Comparison of ENCODE assay signal across 12 mouse cellular contexts in the genomic region with DNA sequence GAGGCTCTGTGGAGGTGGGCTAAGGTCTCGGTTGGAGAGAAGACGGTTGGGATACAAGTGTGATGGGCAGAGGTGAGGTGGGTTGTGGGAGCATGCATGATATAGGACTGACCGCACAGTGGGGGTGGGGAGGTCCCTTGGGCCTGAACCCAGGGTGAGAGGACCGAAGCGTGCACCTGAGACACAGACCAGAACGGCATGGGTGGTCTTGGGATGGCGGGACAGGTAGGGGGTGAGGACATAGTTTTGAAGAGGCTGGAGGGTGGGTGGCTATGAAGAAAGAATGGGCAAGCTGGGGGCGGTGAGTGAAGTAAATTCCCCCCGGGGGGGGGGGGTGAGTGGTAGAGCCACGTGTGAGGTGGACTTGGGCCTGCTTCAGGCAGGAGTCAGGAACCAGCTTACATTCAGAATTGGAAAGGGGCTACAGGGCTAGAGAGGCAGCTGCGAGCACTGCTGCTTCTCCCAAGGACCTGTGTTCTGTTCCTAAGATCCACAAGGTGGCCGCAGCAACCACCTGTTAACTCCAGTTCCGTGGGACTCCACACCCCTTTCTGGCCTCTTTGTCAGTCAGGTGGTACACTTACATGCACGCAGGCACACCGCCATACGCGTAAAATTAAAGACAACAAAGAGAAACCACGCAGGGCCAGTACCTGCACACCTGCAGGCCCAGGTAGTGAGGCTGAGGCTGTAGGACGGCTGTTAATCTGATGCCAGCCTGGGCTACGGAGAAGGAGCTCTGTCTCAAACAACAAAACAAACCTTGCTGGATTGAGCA. TPM values are rescaled to one million over a fixed set of nuclear protein-coding genes. Genes with fewer than 3 reads are reported as not detected.
DNase-seq lines count a peak whose midpoint lies in the region; ATAC-seq and TF ChIP-seq lines count a peak whose summit lies in the region.
"Had no signal": no experiment of that assay in that cellular context is flagged by ENCODE, and none has a peak within 500 bp of the region (broad histone marks: within the 10 kb centered on the region; RNA-seq: fewer than 3 reads in every experiment).

No protein-coding gene starts in this region.

- H3K27me3 ChIP-seq in cerebellum, adult 2 months (ENCODE audit: control insufficient read depth, insufficient read depth, low read length) = no peaks in the 10 kb centered on the region
- H3K27me3 ChIP-seq in hindbrain, embryonic 13.5 days = no peaks in the 10 kb centered on the region
- H3K27me3 ChIP-seq in hindbrain, embryonic 14.5 days (ENCODE audit: control insufficient read depth, insufficient read depth, low read length) = no peaks in the 10 kb centered on the region
- no peaks in the 10 kb centered on the region for H3K27me3 ChIP-seq in E14TG2a.4 (ENCODE audit: insufficient read depth, low read length)
- no peaks in the 10 kb centered on the region for H3K27me3 ChIP-seq in hindbrain, postnatal 0 days (ENCODE audit: insufficient read depth, low read length)
- H3K27me3 ChIP-seq in liver, embryonic 11.5 days (replicated peaks; ENCODE audit: control insufficient read depth, insufficient read depth, low read length) = no peaks in the 10 kb centered on the region

- H3K4me2 ChIP-seq in hindbrain, embryonic 13.5 days = no peak overlapping the region
- no peak overlapping the region for H3K4me2 ChIP-seq in hindbrain, embryonic 14.5 days (replicated peaks)
- no peak overlapping the region for H3K4me2 ChIP-seq in hindbrain, postnatal 0 days (ENCODE audit: low read depth, low read length)
- H3K4me2 ChIP-seq in liver, embryonic 11.5 days = no peak overlapping the region

- WGBS in cerebellum, adult 2 months = 66% methylated on average over 20 of the region's 20 CpGs
- WGBS in hindbrain, embryonic 13.5 days = 74% methylated on average over 18 of the region's 20 CpGs
- WGBS in hindbrain, embryonic 14.5 days = 73% methylated on average over 20 of the region's 20 CpGs
- WGBS in hindbrain, postnatal 0 days = 72% methylated on average over 20 of the region's 20 CpGs
- WGBS in liver, embryonic 11.5 days = 75% methylated on average over 20 of the region's 20 CpGs

- no peak overlapping the region for H3K27ac ChIP-seq in cerebellum, adult 2 months (ENCODE audit: insufficient read depth, low read length)
- H3K27ac ChIP-seq in hindbrain, embryonic 13.5 days = 0 out of 2 replicates have a peak overlapping the region, but pooled peaks have one; percentile 8
- H3K27ac ChIP-seq in hindbrain, embryonic 14.5 days = no peak overlapping the region
- 0 out of 2 replicates have a peak overlapping the region, but pooled peaks have one; percentile 73 for H3K27ac ChIP-seq in hindbrain, postnatal 0 days
- no peak overlapping the region for H3K27ac ChIP-seq in liver, embryonic 11.5 days (ENCODE audit: low read depth, low read length)
- H3K27ac ChIP-seq: macrophage had no signal

- no peak for ATAC-seq in cerebellum, adult (ENCODE audit: insufficient number of reproducible peaks, low FRiP score, low TSS enrichment)
- no peak for ATAC-seq in hindbrain, embryonic 13.5 days (ENCODE audit: low FRiP score)
- no peak for ATAC-seq in hindbrain, embryonic 14.5 days (ENCODE audit: low FRiP score)
- ATAC-seq in hindbrain, postnatal 0 days = no peak
- ATAC-seq in liver, embryonic 11.5 days (replicated peaks; ENCODE audit: low FRiP score) = no peak

- DNase-seq in cerebellum, adult 2 months = peak in 1 of 2 experiments; percentile 45
- no peak for DNase-seq in hindbrain, embryonic 14.5 days (ENCODE audit: low spot score)
- DNase-seq in hindbrain, postnatal 0 days (ENCODE audit: low spot score) = no peak
- DNase-seq in liver, embryonic 11.5 days (ENCODE audit: low spot score) = no peak
- no peak for DNase-seq in urinary bladder, postnatal 10 days (ENCODE audit: low spot score)
- DNase-seq: layer of hippocampus, postnatal 36 days had no signal

- no peak for TF ChIP-seq POLR2A in cerebellum, adult 2 months (IDR thresholded peaks at IDR 0.05; ENCODE audit: borderline replicate concordance, insufficient read depth, low read length)

- no peaks in the 10 kb centered on the region for H3K9me3 ChIP-seq in hindbrain, embryonic 13.5 days
- no peaks in the 10 kb centered on the region for H3K9me3 ChIP-seq in hindbrain, embryonic 14.5 days (ENCODE audit: control insufficient read depth, low read length)
- H3K9me3 ChIP-seq in E14TG2a.4 (ENCODE audit: low read length) = no peaks in the 10 kb centered on the region
- no peaks in the 10 kb centered on the region for H3K9me3 ChIP-seq in hindbrain, postnatal 0 days (ENCODE audit: low read length)
- H3K9me3 ChIP-seq in liver, embryonic 11.5 days (ENCODE audit: control insufficient read depth, low read length) = no peaks in the 10 kb centered on the region

- peak overlapping the region; percentile 6 for H3K4me3 ChIP-seq in cerebellum, adult 2 months (replicated peaks; ENCODE audit: insufficient read depth, low read depth, low read length)
- H3K4me3 ChIP-seq in hindbrain, embryonic 13.5 days = no peak overlapping the region
- no peak overlapping the region for H3K4me3 ChIP-seq in hindbrain, embryonic 14.5 days (replicated peaks; ENCODE audit: low read length)
- peak overlapping the region; percentile 78 for H3K4me3 ChIP-seq in E14TG2a.4 (replicated peaks; ENCODE audit: low read length)
- H3K4me3 ChIP-seq in hindbrain, postnatal 0 days (ENCODE audit: low read length) = no peak overlapping the region
- H3K4me3 ChIP-seq in liver, embryonic 11.5 days (ENCODE audit: low read depth, low read length) = no peak overlapping the region
- H3K4me3 ChIP-seq: erythroblast, embryonic 14.5 days had no signal

- no peak for TF ChIP-seq CTCF in cerebellum, adult 2 months (IDR thresholded peaks at IDR 0.05; ENCODE audit: borderline replicate concordance, insufficient read depth, low read depth, low read length)
- TF ChIP-seq CTCF in E14TG2a.4 (conservative IDR thresholded peaks at IDR 0.05; ENCODE audit: low read length) = no peak
- TF ChIP-seq CTCF in hindbrain, postnatal 0 days (IDR thresholded peaks at IDR 0.05; ENCODE audit: low read depth) = no peak

- H3K36me3 ChIP-seq in hindbrain, embryonic 13.5 days = no peaks in the 10 kb centered on the region; the same call in 1 of the 2 replicates
- 0 out of 2 replicates have a peak, but pooled peaks cover 3% of the 10 kb centered on the region for H3K36me3 ChIP-seq in hindbrain, embryonic 14.5 days (replicated peaks; ENCODE audit: control insufficient read depth, insufficient read depth)
- H3K36me3 ChIP-seq in E14TG2a.4 (ENCODE audit: insufficient read depth, low read length) = peaks cover 20% of the 10 kb centered on the region
- no peaks in the 10 kb centered on the region for H3K36me3 ChIP-seq in hindbrain, postnatal 0 days (ENCODE audit: insufficient read depth, low read length)
- no peaks in the 10 kb centered on the region for H3K36me3 ChIP-seq in liver, embryonic 11.5 days (ENCODE audit: control insufficient read depth, insufficient read depth, low read length)

- peaks cover 53% of the 10 kb centered on the region for H3K4me1 ChIP-seq in cerebellum, adult 2 months (ENCODE audit: control insufficient read depth, insufficient read depth, low read length)
- H3K4me1 ChIP-seq in hindbrain, embryonic 13.5 days (replicated peaks) = peaks cover 69% of the 10 kb centered on the region
- peaks cover 36% of the 10 kb centered on the region for H3K4me1 ChIP-seq in hindbrain, embryonic 14.5 days (replicated peaks; ENCODE audit: control insufficient read depth, insufficient read depth, low read length)
- H3K4me1 ChIP-seq in E14TG2a.4 (replicated peaks; ENCODE audit: low read depth, low read length) = peaks cover 85% of the 10 kb centered on the region
- peaks cover 29% of the 10 kb centered on the region for H3K4me1 ChIP-seq in hindbrain, postnatal 0 days (ENCODE audit: insufficient read depth, low read length)
- H3K4me1 ChIP-seq in liver, embryonic 11.5 days (replicated peaks; ENCODE audit: control insufficient read depth, insufficient read depth, low read length) = peaks cover 26% of the 10 kb centered on the region

- no peak overlapping the region for H3K9ac ChIP-seq in hindbrain, embryonic 13.5 days
- H3K9ac ChIP-seq in hindbrain, embryonic 14.5 days = no peak overlapping the region
- H3K9ac ChIP-seq in hindbrain, postnatal 0 days (replicated peaks; ENCODE audit: low read length) = no peak overlapping the region
- H3K9ac ChIP-seq in liver, embryonic 11.5 days (ENCODE audit: low read depth, low read length) = no peak overlapping the region

RNA-seq across cellular contexts. Expression of a gene that starts 5.9 kb away (rescaled TPM):
- 127 and 132 TPM in 2 replicates for polyA plus RNA-seq in cerebellum, adult 2 months (2012; rRNA removed)
- polyA plus RNA-seq in hindbrain, embryonic 13.5 days (2015; fragmentation: Nextera tagmentation; extraction: Ambion mirVana) = 68.9 and 71.5 TPM in 2 replicates
- polyA plus RNA-seq in hindbrain, embryonic 14.5 days (2014; fragmentation: Nextera tagmentation; extraction: Ambion mirVana) = 78.1 and 82.0 TPM in 2 replicates
- total RNA-seq in hindbrain, postnatal 0 days (2014; rRNA removed) = 89.8 and 92.2 TPM in 2 replicates
- polyA plus RNA-seq in hindbrain, postnatal 0 days (2015; fragmentation: Nextera tagmentation; extraction: Ambion mirVana) = 103 and 106 TPM in 2 replicates
- 6.7 and 8.3 TPM in 2 replicates for polyA plus RNA-seq in liver, embryonic 11.5 days (2014; fragmentation: Nextera tagmentation; extraction: Ambion mirVana)

RNA-seq across cellular contexts. Expression of a gene that starts 18.9 kb away (rescaled TPM):
- 28.0 and 31.6 TPM in 2 replicates for polyA plus RNA-seq in cerebellum, adult 2 months (2012; rRNA removed)
- 29.0 and 29.2 TPM in 2 replicates for polyA plus RNA-seq in hindbrain, embryonic 13.5 days (2015; fragmentation: Nextera tagmentation; extraction: Ambion mirVana)
- 28.1 and 30.5 TPM in 2 replicates for polyA plus RNA-seq in hindbrain, embryonic 14.5 days (2014; fragmentation: Nextera tagmentation; extraction: Ambion mirVana)
- 23.7 and 24.1 TPM in 2 replicates for total RNA-seq in hindbrain, postnatal 0 days (2014; rRNA removed)
- polyA plus RNA-seq in hindbrain, postnatal 0 days (2015; fragmentation: Nextera tagmentation; extraction: Ambion mirVana) = 23.7 and 23.8 TPM in 2 replicates
- polyA plus RNA-seq in liver, embryonic 11.5 days (2014; fragmentation: Nextera tagmentation; extraction: Ambion mirVana) = 39.2 and 40.1 TPM in 2 replicates

RNA-seq across cellular contexts. Expression of a gene that starts 27.9 kb away (rescaled TPM):
- 89.5 TPM in 2 replicates for polyA plus RNA-seq in cerebellum, adult 2 months (2012; rRNA removed)
- polyA plus RNA-seq in hindbrain, embryonic 13.5 days (2015; fragmentation: Nextera tagmentation; extraction: Ambion mirVana) = 13.1 and 13.5 TPM in 2 replicates
- polyA plus RNA-seq in hindbrain, embryonic 14.5 days (2014; fragmentation: Nextera tagmentation; extraction: Ambion mirVana) = 8.5 and 9.3 TPM in 2 replicates
- total RNA-seq in hindbrain, postnatal 0 days (2014; rRNA removed) = 87.0 and 114 TPM in 2 replicates
- polyA plus RNA-seq in hindbrain, postnatal 0 days (2015; fragmentation: Nextera tagmentation; extraction: Ambion mirVana) = 39.5 and 40.9 TPM in 2 replicates
- 9.6 and 10.6 TPM in 2 replicates for polyA plus RNA-seq in liver, embryonic 11.5 days (2014; fragmentation: Nextera tagmentation; extraction: Ambion mirVana)

RNA-seq across cellular contexts. Expression of a gene that starts 40.6 kb away (rescaled TPM):
- polyA plus RNA-seq in cerebellum, adult 2 months (2012; rRNA removed) = 91.4 and 101 TPM in 2 replicates
- polyA plus RNA-seq in hindbrain, embryonic 13.5 days (2015; fragmentation: Nextera tagmentation; extraction: Ambion mirVana) = 22.8 and 23.4 TPM in 2 replicates
- 32.3 and 36.8 TPM in 2 replicates for polyA plus RNA-seq in hindbrain, embryonic 14.5 days (2014; fragmentation: Nextera tagmentation; extraction: Ambion mirVana)
- total RNA-seq in hindbrain, postnatal 0 days (2014; rRNA removed) = 66.9 and 75.7 TPM in 2 replicates
- polyA plus RNA-seq in hindbrain, postnatal 0 days (2015; fragmentation: Nextera tagmentation; extraction: Ambion mirVana) = 45.6 and 47.5 TPM in 2 replicates
- 26.0 and 28.8 TPM in 2 replicates for polyA plus RNA-seq in liver, embryonic 11.5 days (2014; fragmentation: Nextera tagmentation; extraction: Ambion mirVana)

RNA-seq across cellular contexts. Expression of a gene that starts 52.0 kb away (rescaled TPM):
- polyA plus RNA-seq in cerebellum, adult 2 months (2012; rRNA removed) = 0.59 and 0.60 TPM in 2 replicates
- polyA plus RNA-seq in hindbrain, embryonic 13.5 days (2015; fragmentation: Nextera tagmentation; extraction: Ambion mirVana) = 0.53 and 0.56 TPM in 2 replicates
- 0.48 and 0.81 TPM in 2 replicates for polyA plus RNA-seq in hindbrain, embryonic 14.5 days (2014; fragmentation: Nextera tagmentation; extraction: Ambion mirVana)
- 0.21 and 0.83 TPM in 2 replicates for total RNA-seq in hindbrain, postnatal 0 days (2014; rRNA removed)
- polyA plus RNA-seq in hindbrain, postnatal 0 days (2015; fragmentation: Nextera tagmentation; extraction: Ambion mirVana) = 0.73 and 0.76 TPM in 2 replicates
- polyA plus RNA-seq in liver, embryonic 11.5 days (2014; fragmentation: Nextera tagmentation; extraction: Ambion mirVana) = not detected in 2 replicates
- total RNA-seq: heart, postnatal 10 days had no signal
- polyA plus RNA-seq: erythroblast, embryonic 14.5 days; macrophage had no signal

Comparison
In these comparisons a context has a peak if more than half of its experiments do, and no peak if none do; other contexts are left out.
1. H3K27ac ChIP-seq: peak in hindbrain, embryonic 13.5 days (single experiment) and hindbrain, postnatal 0 days (single experiment); none in cerebellum, adult 2 months (single experiment), hindbrain, embryonic 14.5 days (single experiment) and liver, embryonic 11.5 days (single experiment).
2. H3K4me3 ChIP-seq: peak in cerebellum, adult 2 months (single experiment) and E14TG2a.4 (single experiment); none in hindbrain, embryonic 13.5 days (single experiment), hindbrain, embryonic 14.5 days (single experiment), hindbrain, postnatal 0 days (single experiment) and liver, embryonic 11.5 days (single experiment).